Mouse (Mus musculus) embryo, embryonic 9.5 days (tissue): ENCODE results near the gene Lrrc57.

Experiments used
- DNase-seq: peaks from one replicate; pipeline ENCODE4 v3.0.0-alpha.2; 2017; ENCODE audit errors: extremely low spot score

The Lrrc57 gene

DNA sequence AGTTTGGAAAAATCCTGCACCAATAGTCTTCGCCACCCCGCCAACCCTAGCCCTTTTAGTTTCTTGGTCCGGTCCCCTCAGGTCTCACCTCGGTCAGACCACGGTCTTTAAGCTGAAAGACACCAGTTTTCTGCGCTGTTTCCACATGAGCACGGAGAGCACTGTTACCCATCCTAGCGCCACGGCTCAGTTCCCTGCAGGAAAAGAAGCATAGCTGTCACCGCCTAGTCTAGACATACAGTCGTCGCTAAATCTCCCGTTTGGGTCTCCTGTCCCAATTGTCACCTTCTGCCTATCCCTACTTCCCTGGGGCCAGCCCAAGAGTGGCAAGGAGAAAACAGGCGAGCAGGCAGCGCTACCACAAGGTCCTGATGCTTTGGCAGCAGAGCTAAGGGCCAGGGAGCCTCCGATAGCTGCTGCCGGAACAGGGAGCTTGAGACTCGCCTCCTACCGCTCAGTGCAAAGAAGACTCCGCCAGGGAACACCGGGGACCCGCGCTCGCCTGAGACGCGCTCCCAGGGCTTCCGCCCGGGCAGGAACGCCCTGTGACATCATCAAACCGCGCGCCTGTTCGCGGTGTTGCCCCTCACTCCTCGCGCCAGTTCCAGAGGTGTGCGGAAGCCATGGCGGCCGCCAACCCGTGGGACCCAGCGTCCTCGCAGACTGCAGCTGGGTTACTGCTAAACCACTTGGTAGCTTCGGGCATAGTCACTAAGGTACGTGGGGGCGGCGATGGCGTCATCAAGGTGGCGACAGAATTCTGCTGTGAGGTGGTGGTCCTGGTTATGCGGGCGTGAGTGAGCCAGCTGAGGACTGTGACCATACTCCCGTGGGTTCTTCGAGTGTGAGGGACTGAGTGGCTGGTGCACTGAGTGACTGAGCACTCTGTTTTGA is at the start of gene Lrrc57, which contains the start of gene Haus2:
Lrrc57 (minus strand) TSS at position 691 of the 894 bp plus-strand sequence.
Haus2 (plus strand) TSS at position 554 of the 894 bp plus-strand sequence.
- DNase-seq, result peak; percentile 94

DNA sequence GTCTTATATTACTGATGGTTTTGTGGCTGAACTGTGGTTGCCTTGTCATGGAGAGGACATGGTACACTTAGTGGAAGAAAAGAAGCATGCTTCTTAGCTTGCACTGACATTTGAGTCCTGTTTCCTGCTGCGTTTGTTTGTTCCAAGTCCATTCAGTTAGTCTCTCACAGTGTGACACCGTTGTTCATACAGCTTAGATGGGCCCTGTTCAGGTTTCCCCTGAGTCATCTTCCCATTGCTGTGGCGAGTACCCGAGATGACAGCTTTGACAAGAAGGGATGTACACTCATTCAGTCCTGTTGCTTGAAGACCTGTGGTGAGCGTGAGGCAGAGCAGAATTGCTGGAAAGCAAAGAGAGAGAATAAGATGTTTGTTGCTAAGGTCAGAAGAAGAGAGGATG is 49.2 kb upstream of the Lrrc57 start:
- no peak for DNase-seq

DNA sequence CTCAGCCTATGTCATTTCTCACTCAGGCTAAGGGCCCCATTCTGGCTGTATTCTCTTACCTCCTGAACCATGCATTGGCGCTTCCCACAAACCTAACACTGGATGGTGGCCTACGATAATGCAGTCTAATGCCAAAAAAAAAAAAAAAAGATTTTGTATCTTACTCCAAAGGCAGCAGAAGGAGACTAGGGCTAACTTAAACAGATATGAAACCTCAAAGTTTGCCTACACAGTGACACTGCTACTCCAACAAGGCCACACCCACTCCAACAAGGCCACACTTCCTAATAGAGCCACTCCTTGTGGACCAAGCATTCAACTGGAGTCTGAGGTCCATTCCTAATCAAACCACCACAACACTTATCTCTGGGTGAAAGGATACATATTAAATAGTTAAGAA is 47.4 kb upstream of the Lrrc57 start:
- no peak for DNase-seq

DNA sequence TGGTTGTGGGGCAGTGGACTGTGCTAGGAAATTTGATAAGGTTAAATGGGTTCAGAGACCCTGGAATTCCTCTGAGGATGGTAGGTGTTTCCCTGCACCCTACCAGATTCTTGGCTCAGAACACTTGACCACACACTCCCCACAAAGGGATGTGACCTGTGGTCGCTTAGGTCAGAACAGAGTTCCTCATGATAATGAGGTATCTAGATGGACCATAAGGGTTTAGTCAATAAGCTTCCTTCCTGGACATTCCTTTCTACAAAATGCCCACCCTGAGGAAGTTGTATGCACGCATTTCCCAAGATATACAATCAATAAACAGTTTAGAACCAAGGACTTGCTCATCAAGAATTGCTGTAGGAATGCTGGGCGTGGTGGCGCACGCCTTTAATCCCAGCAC is 46.6 kb upstream of the Lrrc57 start:
- DNase-seq, result no peak

DNA sequence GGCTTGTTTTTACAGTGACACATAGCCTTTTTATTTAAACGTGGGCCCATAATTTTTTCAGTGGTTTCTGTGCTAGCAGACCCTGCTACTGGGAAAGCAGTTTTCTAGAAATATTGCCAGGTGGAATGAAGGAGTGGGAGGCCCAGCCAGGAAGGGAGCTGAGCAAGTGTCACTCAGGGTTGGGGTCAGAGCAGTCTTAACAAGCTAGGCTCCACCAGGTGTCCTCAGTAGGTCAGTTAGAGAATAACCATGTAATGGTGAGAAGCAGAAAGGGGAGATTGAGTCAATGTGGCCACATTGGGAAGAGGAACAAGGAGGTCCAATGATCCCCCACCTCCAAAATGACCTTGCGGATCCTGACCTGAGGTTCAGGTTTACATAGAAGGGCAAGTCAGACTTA is 45.4 kb upstream of the Lrrc57 start:
- DNase-seq, result no peak

DNA sequence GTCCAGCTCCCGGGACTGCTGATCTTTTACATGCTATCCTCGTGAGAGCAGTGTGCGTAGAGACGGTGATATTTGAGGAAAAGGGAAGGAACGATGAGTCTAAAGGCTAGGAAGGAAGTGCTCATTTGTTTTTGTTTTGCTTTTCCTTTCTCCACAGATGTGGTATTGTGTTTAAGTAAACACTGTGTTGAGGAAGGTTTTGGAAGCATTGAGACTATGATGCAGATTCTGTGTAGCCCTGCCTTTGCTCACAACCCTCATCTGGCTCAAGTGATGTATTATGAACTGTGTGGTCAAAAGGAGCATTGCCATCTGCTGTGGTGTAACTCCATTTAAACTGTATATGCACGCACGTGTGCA is 43.6 kb upstream of the Lrrc57 start:
- no peak for DNase-seq

DNA sequence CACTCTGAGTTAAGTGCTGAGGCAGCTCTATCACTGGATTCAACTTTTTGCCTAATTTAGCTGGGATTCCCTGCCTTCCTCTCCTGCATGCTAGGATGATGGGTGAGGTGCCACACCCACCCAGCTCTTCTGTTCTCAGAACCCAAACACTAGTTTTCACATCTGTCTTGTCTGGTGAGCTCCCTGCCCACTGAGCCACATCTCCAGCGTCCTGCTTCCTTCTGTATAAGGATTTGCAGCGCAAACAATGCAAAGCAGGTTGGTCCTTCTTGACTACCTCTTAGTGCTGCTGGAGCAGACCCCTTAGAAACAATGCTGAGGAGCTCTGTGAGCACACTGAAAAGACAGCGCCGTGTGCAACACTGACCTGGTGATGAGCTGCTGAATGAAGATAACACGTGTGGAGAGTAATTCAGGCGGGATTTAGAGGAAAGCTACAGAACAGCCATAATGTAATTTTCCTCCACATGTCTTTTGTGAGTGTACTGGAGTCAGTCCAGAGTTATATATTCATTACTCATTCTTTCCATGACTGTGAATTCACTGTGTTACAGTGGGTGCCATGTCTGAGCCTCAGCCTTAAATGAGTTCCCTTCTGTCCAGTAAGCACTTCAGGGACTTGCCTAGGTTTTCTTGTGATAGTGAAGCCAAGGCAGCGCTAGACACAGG is 43.1 kb upstream of the Lrrc57 start:
- no peak for DNase-seq

DNA sequence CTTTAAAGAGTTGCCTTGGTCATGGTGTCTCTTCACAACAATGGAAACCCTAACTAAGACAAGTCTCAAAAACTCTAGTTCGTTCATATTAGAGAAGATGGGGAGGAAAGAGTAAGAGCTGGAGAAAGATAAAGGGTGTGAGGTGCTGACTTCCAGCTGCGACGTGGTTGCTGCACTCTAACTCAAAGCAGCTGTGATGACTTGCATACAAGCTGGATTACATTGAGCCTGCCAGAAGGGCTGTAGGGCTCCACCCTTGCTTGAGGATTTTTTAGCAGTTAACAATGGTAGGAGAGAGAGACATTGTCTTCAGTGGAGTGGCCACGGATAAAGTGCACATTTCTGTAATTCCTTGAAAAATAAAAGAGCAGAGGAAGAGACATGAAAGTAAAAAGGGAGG is 37.5 kb upstream of the Lrrc57 start:
- no peak for DNase-seq

DNA sequence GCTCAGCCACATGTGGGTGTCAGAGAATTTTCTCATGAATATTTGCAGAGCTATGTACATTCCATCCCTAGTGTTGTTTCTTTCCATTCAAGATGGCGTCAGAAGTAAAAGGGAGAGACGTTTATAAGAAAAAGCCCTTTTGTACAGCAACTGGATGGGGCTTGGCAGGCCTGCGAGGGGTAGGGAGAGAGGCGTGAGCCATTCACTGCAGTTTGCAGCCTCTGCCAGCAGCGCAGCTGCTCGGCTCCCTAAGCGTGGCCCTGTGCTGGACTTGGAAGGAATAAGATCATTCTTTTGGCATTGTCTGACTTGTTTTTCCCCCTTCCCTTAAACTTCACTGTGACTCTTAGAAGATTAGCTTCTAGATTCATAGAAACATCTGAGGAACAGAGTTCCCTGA is 34.5 kb upstream of the Lrrc57 start:
- no peak for DNase-seq

DNA sequence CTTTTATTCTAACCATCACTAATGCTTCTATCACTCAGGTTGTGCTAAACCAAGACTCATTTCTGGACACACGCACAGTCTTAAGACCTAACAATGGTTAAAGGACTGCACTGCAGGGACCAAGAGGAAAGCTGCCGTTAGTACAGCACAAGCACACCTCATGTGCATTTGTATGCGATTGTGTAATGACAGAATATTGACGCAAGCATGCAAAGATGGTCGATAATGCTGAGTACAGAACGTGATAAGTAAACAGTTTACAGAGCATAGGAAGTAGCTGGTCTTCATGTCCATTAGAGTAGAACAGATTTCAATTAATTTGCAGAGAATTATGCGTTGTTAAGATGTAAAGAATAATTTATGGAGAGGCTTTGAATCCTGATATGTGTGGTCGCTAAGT is 31.5 kb upstream of the Lrrc57 start:
- DNase-seq, result no peak

DNA sequence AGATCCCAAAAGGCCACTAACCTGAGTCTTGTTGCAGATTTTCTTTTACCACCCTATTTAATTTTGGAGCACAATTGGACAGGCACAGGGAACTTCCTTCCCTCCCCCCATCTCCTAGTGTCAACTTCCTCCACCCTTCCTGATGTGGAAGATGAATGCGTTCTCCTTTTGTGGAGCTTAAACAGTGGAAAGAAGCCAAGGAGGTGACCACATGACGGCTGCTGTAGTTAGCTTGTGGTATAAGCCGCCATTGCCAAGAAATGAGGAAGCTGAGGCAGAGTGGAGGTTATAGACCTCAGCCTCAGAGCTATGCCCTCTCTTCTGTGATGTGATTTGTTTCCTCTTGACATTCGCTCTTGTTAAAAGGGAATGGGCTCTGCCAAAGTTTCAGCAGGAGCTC is 22.6 kb upstream of the Lrrc57 start:
- no peak for DNase-seq

DNA sequence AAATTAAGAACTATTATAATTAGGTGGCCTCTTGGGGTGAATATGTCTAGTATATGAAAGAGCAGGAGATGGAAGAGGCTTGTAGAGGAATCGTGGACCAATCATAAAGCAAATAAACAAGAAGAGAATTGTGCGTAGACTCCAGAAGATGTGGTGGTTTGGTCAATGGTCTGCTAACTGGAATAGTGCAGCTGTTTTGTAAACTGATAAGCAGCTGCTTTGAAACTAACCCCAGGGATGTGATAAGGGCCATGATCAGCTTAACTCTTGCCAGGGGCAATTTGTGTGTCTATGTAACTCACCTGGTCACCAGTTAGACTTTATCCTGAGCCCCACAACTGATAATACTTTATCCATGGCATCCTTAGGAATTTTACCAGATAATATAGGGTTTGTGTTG is 22.2 kb upstream of the Lrrc57 start:
- DNase-seq, result no peak

DNA sequence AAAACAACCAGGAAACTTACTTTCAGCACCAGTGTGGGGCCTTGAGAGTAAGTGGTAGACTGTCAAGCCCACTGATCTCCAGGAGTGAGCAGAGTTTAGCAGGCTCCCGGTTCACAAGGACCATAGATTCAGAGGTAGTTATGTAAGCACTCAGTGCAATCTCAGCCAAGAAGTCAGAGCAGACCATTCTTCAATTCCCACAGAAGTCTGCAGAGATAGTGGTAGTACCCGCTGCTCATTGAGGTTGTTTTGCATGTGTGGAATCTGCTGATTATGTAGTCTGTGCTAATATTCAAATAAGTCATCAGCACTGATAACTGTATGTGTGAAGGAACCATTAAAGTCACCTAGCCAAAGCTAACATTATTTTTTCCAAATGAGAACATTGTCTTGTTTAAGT is 21.3 kb upstream of the Lrrc57 start:
- no peak for DNase-seq

DNA sequence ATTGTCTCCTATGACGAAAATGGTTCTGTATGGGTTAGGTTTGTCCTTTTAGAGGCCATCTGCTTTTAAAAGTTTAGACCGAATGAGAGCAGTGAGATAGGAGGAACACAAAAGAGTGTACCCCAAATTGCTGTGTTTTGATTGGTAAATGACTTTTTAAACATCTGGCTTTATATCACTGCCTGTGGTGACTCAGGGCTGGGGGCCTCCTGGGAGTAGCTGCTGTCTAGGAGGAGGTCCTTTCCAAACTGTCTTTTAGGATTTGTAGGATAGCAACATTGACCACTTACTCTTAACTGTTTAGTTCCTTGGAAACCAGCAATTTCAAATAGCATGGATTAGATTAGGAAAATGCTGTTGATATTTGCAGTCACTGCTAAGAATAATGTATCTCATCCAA is 20.9 kb upstream of the Lrrc57 start:
- no peak for DNase-seq

DNA sequence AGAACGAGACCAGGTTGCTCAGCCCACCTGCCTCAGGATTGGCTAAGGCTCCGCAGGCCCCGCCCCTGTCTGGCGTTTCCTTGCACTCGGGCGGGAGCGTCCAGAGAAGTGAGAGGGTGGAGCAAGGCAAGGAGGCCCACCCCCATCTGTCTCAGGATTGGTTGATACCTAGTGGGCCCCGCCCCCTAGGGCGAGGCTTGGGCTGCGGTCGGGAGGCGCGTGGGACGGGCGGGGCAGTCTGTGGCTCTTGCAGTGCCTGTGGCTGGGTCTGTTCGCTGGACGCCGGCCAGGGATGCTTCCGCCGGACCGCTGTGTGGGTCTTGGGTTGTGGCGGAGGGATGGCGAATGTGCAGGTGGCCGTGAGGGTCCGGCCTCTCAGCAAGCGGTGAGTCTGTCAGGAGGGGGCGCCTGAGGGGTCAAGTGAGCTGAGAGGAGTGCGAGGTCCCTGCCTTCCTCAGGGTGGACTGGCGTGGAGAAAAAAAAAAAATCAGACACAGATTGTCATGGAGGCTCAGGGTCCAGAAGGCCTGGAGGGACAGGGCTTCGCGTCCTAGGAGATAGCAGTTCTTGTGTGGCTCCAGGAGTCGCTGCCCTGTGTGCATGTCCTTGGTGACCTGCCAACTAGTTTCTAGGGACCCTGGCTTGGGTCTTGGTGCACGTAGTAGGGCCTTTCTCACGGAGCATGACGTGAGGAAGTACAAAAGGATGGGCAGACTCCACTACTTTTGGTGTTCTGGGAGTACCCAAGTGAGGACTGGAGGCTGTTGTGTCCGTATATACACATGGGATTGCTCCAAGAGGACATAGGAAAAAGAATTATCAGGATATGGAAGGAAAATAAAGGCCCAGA is 19.8 kb upstream of the Lrrc57 start, which contains the start of gene Stard9:
Stard9 (plus strand) TSS at position 236 of the 850 bp plus-strand sequence.
- peak; percentile 97 for DNase-seq

DNA sequence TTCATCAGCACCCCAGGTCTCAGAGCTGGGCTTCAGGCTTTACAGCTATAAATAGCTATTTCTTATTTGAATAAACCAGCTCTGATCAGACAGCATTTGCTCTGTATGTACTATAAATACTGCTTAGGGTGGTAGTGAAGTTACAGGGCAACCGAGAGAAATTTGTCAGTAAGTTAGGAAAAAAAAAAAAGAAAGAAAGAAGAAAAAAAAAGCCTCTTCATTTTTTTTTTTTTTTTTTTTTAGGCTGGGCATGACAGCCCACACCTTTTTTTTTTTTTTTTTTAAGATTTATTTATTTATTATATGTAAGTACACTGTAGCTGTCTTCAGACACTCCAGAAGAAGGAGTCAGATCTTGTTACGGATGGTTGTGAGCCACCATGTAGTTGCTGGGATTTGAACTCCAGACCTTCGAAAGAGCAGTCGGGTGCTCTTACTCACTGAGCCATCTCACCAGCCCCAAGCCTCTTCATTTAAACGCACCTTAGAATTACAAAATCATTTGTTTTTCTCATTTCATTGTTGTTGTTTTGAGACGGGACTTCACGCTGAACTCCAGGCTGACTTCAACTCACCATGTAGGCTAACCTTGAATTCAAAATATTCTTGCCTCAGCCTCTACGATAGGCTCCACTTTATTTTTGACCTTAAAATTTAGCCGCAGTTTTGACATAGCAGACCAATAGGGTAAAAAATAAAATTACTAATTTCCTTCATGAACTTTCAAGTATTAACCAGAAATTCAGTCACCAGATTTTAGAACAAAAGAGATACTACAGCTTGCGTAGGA is 19.0 kb upstream of the Lrrc57 start:
- DNase-seq, result no peak

DNA sequence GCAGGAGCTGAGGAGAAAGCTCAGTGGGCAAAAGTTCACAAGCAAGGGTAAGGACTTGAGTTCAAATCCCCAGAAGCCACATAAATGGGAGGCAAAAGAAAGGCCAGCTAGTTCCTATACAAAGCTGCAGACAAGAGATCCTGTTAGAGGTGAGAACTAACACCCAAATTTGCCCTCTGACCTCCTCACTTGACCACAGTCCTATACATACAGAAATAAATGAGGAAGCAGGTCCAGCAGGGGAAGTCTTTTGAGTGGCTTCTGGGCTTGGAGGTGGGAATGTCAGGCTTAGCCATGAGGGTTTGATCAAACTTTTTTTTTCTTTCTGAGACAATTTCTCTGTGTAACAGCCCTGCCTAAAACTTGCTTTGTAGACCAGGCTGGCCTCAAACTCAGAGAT is 13.6 kb upstream of the Lrrc57 start:
- no peak for DNase-seq

DNA sequence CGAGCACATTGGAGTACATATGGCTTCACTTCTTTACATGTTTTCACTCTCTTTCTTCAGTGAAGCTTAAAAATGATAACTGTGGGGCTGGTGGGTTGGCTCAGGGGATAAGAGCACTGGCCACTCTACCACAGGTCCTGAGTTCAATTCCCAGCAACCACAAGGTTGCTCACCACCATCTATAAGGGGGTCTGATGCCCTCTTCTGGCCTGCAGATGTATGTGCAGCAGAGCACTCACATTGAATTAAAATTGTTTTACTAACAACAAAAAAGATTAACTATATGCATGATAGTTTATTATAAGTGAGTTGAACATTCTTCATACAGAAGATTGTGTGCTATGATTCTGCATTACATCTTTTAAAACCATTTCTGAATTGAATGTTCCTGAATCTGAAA is 10.2 kb upstream of the Lrrc57 start:
- DNase-seq, result no peak

DNA sequence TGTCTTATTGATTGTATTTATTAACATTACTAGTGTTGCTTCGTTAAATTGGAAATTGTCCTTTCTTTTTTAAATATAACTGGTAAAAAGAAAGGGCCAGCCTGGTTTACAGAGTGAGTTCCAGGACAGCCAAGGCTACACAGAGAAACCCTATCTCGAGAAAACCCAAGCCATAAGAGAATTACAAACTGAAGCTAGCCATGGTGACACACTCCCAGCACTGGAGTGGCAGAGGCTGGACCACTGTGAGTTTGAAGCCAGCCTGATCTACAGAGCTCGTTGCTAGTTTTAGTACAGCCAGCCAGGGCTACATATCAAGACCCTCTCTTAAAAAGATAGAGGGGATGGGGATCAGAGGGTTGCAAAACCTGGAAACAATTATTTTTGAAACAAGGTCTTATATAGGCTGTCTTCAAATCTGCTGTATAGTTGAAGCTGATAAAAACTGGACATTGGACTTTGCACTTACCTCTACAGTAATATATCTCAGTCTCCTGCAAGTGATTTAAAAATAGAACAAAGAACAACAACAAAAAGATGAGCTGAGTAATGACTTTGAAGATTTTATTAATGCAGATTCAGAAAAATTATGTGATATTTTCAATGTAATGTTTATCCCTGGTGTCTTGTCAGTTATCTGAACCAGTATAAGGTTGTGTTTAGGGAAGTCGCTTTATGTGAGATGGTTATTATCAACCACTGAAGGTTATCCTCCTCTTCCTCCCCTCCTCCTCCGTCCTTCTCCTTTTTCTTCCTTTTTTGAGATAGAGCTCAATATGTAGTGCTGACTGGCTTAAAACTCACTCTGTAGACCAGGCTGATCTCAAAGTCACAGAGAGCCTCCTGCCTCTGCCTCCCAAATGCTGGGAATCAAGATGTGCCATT is 7.2 kb upstream of the Lrrc57 start:
- DNase-seq, result no peak

DNA sequence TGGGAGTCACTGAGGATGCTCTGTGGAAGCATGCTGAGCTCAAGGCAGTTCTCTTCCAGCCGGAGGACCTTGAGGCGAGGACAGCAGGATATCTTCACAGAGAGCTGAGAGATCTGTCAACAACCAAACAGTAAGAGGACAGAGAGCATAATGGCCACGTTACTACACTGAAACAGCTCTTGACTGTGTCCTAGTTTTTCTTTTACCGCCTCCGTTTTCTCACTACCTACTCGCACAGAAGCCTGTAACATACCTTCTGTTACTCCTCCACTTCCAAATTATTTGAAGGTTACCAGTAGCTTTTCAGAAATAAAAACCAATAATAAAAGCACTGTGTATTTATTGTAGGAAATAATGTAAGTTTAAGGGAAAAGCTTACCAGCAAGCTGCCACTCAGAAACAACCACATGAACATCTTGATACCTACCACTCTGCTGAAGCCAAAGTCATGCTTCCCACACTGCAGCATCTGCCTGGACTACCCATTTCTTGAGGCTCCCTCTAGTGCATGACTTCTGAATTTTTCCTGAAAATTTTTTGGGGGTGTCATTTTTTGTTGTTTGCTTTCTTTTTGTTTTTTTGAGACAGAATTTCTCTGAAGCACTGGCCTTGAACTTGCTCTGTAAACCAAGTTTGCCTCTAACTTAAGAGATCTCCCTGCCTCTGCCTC is 3.2 kb downstream of the Lrrc57 start:
- no peak for DNase-seq
